Mouse (Mus musculus) neutrophil, adult 5-6 weeks (primary cell): ENCODE results near the gene Galnt5. TPM values are rescaled to one million over a fixed set of nuclear protein-coding genes. Genes with fewer than 3 reads are reported as not detected.

ENCODE experiments used
- total RNA-seq: library from RNA; stranded (forward); fragments of 200-1000 nt; gene quantifications from 2 replicates; pipeline ENCODE4 v1.2.3, GENCODE M21; 2017

The Galnt5 gene
- total RNA-seq, 1 experiment from 2014 or later = not detected

Other genes with a start within 250 kb of the Galnt5 start
- not detected in 2 replicates for gene Ermn, start 55.0 kb downstream of the Galnt5 start, total RNA-seq
- gene Cytip, start 197.6 kb downstream of the Galnt5 start, total RNA-seq = 565 and 722 TPM in 2 replicates